Mouse (Mus musculus) left cerebral cortex, adult 9 months (tissue): ENCODE results near the gene Zfp383.
"Not testable (repeated sequence)": the region's sequence is repeated elsewhere in the genome, so short reads cannot be mapped to it uniquely, and the experiment has no call there.

ENCODE experiments used
- DNase-seq, 2 experiments: peaks; one replicate each; pipeline ENCODE4 v3.0.0; 2022; ENCODE audit warnings: low spot score in 2 of 2

Gene Zfp383

GRCm38 (mm10) chr7:29908130-29908950 lies at the start of gene Zfp383:
TSS of gene Zfp383 (plus strand) at chr7:29908223.
- peak; percentile 42 to 81 for DNase-seq

GRCm38 (mm10) chr7:29859532-29860517 lies 48.2 kb upstream of the Zfp383 start, which contains the start of gene Zfp420:
TSS of gene Zfp420 (plus strand) at chr7:29859979.
- peak; percentile 75 to 94 for DNase-seq

- DNase-seq, result no peak
Observed at GRCm38 (mm10) chr7:29861660-29862059, 46.4 kb upstream of the Zfp383 start.

GRCm38 (mm10) chr7:29874256-29874655 lies 33.8 kb upstream of the Zfp383 start:
- no peak for DNase-seq

- not testable (repeated sequence) for DNase-seq
Observed at GRCm38 (mm10) chr7:29877561-29877960, 30.5 kb upstream of the Zfp383 start.

- DNase-seq, result no peak
Observed at GRCm38 (mm10) chr7:29880056-29880455, 28.0 kb upstream of the Zfp383 start.

- no peak for DNase-seq
Observed at GRCm38 (mm10) chr7:29880916-29881315, 27.1 kb upstream of the Zfp383 start.

- no peak for DNase-seq
Observed at GRCm38 (mm10) chr7:29890501-29890900, 17.5 kb upstream of the Zfp383 start.

- DNase-seq, result no peak
Observed at GRCm38 (mm10) chr7:29892756-29893155, 15.3 kb upstream of the Zfp383 start.

GRCm38 (mm10) chr7:29898351-29898750 lies 9.7 kb upstream of the Zfp383 start:
- DNase-seq, result no peak

GRCm38 (mm10) chr7:29904101-29904500 lies 3.9 kb upstream of the Zfp383 start:
- DNase-seq, result no peak

GRCm38 (mm10) chr7:29905966-29906681 lies 1.9 kb upstream of the Zfp383 start, which contains the start of gene Zfp27:
TSS of gene Zfp27 (minus strand) at chr7:29906572.
- DNase-seq, result peak; percentile 78 to 83

GRCm38 (mm10) chr7:29906682-29907058 lies 1.4 kb upstream of the Zfp383 start:
- no peak for DNase-seq

- DNase-seq, result no peak
Observed at GRCm38 (mm10) chr7:29907206-29907605, 817 bp upstream of the Zfp383 start.

- no peak for DNase-seq
Observed at GRCm38 (mm10) chr7:29910252-29910651, 2.2 kb downstream of the Zfp383 start.

GRCm38 (mm10) chr7:29912172-29912571 lies 4.1 kb downstream of the Zfp383 start:
- DNase-seq, result no peak

GRCm38 (mm10) chr7:29917371-29918061 lies 9.5 kb downstream of the Zfp383 start:
- no peak for DNase-seq

- DNase-seq, result no peak
Observed at GRCm38 (mm10) chr7:29918062-29918453, 10.0 kb downstream of the Zfp383 start.

- peak; percentile 19 to 38 for DNase-seq
Observed at GRCm38 (mm10) chr7:29921439-29922093, 13.5 kb downstream of the Zfp383 start.

- DNase-seq, result no peak
Observed at GRCm38 (mm10) chr7:29922780-29923179, 14.8 kb downstream of the Zfp383 start.
